Mouse (Mus musculus): ENCODE results near the gene Ctps.
"Not testable (repeated sequence)": the region's sequence is repeated elsewhere in the genome, so short reads cannot be mapped to it uniquely, and the experiment has no call there.

Gene Ctps

DNA sequence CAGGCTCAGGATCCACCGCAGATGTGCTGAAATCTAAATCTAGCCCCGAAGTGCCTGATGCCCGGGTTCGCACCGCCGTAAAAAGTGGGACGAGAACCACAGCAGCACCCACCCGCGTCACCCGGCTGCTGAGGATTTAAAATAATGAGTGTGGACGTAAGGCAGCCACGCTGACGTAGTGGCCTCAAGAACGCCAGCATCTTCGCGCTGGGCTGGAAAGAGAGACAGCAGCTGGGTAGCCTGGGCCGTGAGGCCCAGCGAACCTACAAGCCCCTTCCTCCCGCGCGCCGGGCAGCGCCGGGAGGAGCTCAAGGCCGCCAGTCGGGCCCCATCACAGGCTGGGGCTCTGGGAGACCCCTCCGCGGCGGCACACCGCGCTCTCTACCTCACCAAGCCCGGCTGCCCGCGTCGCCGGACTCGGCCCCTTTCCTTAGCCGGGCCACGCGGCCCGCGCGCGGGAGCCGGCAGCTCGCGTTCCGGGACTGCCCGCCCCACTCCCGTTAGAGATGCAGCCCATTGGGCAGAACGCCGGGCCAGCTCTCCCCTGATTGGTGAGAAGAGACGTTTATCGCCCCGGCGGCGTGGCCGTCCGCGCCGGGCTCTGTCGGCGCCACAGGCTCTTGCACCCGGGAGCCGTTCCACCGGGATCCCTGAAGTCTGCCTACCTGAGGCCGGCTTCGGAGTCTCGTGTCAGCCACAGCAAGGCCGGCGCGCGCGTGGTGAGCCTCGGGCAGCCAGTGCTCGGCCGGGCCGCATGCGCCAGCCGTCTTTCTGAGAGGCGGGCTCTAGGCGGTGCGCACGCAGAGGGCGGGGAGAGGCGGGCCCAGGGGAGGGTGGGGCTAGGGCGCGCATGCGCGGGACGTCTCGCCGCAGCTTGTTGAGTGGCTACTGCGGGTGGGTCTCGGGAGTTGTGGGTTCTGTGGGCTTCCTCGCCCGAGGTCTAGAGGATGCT lies at the start of gene Ctps:
Gene Ctps, minus strand, starts transcription at position 791 of the 952 bp plus-strand sequence.
- DNase-seq (ENCODE audit: low spot score), result peak; percentile 95

DNA sequence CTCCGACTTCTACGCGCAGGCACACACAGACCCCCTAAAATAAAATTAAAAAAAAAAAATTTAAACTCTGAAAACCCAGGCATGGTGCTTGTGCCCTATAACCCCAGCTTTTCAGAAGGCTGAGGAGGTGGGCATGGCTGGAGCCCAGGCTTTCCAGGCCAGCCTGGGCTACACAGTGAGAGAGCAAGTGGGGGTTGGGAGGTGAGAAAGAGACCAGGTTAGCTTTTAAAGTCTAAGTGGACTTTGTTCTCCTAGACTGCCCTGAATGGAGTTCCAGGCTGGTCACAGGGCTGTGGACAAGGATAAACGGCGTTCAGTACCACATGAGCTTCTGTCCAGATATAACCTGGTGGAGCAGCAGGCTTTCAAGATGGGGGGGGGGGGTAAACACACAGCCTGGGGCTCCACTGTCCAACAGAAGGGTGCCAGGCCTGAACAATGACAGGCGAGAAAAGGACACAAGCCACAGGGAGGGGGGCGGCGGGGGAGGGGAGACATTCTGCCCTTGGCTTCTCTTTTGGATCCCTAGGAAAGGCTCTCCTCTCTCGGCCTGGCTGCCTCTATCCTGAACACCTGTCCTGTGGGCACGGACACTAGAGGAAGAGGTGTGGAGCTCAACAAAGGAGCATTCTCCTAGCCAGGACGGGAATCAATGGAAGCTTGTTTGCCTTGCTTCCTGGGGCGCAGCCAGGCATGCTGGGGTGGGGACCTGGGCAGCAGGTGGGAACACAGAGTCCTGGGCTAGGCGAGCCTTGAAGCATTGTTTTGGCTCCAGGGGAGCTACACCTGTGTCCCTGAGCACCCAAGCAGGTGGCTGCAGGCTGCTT lies 46.3 kb upstream of the Ctps start:
- peak; percentile 11 for DNase-seq (ENCODE audit: low spot score)

DNA sequence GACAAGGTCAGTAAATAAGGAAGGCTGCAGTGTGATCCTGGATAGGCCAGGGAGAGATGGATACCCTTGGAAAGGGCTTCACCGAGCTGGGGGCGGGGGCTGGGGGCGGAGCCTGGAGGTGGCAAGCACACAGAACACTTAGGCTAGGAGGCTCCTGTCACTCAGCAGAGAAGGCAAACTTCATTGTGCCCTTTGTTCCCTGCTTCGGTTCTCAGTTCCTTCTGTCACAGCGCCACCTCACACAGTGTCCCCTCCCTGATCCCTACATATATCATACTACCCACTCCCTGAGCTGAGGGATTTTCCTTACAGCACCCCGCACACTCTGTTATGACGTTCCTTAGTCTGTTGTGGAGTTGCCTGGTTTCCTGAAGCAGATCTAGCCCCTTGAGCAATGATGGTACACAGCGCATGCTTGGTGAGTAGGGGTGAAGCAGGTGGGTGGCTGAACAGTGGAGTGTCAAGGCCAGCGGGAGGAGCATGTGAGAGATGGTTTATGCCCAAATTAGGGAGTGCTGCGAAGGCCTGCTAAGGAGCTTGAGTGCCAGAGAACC lies 45.5 kb upstream of the Ctps start:
- peak; percentile 58 for DNase-seq (ENCODE audit: low spot score)

DNA sequence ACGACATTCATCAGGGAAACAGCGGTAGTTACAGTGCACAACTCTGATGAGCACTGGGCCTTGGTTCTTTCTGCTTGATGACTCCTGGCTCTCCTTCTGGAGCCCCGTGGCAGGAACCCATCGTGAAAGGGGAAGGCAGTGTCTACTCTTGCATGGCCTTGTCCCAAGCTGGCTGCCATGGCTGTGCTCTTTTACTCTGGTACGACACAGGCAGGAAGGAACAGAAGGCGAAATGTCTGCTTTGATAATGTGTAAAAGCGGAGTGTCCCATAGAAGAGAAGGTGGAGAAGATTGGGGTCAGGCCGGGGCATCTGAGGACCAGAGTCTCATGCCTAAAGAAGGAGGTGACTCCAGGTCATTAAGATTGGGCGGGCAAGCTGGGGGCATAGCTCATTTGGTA lies 44.6 kb upstream of the Ctps start:
- no peak for DNase-seq (ENCODE audit: low spot score)

DNA sequence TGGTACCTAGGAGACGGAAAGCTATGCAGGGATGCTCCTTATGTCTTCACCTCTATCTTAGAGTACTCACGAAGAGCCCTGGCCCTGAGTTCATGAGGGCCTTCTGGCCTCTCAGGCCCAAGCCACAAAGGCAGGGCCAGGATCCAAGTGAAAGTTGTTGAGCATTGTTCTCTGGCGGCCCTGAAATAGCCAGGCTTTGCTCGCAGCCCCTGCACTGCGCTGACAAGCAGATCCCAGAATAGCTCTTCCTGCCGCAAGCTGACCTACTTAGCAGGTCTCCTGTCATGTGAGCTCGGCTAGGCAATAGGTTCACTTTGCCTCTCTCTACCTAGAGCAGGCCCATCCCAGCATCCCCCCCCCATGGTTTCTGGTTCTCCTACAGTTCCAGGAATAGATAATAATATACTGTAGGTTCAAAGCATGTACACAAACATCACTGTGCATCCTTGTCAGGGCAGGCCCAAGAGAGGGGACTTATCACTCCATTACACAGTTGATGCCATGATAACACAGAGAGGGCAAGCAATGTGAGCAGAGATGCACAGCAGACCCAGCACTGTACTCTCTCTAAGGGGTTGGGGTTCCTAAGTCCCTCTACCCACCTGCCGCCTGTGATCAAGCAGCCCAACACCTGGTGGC lies 43.7 kb upstream of the Ctps start:
- peak; percentile 48 for DNase-seq (ENCODE audit: low spot score)

DNA sequence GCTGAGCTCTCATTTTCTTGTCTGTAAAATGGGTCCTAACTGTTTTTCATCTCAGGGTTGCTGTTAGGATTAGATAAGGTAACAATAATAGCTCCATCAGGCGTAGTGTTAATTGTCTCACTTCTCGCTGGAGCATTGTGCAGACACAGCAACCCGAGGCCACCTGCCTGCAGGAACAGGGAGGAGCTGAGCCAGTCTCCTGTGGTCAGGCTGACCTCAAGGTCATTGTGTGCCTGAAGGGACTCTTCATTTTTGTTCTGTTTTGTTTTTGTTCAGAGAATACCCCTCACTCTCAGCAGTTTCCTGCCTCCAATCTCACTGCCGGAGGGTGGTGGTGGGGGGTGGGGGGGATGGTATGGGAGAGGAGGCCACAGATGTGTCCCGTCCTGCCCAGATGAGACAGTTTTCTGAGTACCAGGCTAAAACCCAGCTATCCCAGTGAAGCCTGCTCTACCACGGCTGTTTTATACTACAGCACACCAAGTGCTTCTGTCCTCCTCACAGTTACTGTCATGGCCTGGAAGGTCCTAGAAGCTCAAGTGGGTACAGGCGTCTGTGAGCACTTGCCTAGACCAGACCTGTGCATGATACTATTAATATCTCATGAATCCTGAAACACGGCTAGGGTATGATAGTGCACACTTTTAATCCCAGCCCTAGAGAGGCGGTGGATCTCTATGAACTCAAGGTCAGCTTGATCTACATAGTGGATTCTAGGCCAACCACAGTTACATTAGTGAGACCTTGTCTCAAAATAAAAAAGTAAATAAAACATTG lies 42.4 kb upstream of the Ctps start:
- peak; percentile 37 for DNase-seq (ENCODE audit: low spot score)

DNA sequence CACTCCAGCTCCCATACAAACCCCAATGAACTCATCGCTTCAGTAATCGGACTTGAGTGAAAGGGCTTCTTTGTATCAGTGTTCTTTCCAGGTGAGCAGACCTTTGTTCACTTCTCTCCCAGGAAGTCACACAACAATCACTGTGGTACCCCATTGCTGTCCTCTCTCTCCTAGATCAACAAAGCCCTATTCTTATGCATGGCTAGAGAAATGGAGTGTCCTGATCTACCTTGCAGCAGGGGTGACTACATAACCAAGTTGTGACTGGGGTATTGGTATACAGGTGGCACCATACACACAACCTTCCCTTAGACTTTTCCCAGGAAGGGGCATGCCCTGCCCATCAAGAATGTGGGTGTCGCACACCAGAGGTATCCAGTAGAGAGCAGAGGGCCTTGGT lies 40.9 kb upstream of the Ctps start:
- no peak for DNase-seq (ENCODE audit: low spot score)

DNA sequence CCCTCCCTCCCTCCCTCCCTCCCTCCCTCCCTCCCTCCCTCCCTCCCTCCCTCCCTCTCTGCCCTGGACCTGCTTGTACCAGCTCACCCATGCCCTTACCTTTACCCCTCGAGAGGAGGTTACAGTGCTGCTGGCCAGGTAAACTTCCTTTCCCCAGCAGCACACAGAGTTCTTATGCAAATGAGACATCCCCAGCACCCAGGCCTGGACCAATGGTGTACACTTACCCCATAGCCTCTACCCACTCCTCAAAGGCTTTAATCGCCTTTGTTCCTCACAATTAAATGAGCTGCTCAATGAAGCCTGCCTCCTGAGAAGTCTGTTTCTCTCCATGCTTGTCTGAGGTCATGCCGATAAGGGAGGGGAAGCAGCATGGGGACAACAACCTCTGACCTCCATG lies 36.9 kb upstream of the Ctps start:
- peak; percentile 63 for DNase-seq (ENCODE audit: low spot score)

DNA sequence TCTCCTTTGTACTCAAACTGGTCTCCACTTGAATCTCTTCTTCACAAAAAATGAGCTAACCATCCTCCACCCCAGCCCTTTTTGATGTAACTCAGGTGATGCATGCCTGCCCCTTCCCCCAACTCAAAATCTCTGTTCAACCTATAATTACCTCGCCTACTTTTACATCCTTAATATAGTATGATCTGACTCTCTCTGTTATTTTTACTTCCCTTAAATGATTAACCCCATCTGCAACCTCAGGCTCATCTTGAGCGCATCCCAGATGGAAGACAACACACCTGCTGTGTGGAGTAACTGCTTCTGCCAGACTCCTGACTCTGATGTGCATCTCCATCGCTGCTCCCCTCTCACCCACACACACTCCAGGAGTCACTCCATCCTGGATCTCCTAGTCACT lies 32.6 kb upstream of the Ctps start:
- DNase-seq (ENCODE audit: low spot score), result no peak

DNA sequence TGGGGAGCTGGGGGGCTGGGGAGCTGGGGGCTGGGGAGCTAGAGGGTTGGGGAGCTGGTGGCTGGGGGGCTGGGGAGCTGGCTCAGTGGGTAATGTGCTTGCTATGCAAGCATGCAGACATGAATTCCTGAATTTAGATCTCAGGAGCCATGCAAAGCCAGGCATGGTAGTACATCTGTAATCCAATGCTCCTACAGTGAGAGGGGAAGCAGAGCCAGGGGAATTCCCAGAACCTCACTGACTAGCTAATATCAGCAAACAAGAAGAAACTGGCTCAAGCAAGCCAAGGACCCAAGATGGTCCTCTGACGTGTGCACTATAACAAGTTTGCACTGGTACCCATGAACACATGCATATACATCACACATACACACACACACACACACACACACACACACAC lies 31.7 kb upstream of the Ctps start:
- DNase-seq (ENCODE audit: low spot score), result no peak

DNA sequence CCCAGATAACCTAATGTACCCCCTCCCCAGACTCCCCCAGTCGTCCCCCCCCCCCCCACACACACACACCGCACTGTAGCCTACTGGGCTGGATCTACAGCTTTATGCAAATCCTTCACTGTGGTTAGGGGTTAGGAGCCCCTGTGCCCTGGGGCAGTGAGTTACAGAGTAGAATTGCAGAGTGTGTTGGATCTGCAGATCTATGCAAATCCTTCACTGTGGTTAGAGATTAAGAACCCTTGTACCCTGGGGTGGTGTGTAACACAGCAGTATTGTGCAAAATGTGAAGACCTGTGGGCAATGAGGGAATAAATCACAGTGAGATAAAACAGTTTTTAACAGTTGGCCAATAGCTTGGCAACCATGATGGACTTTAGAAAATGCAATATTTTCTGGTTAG lies 28.8 kb upstream of the Ctps start:
- no peak for DNase-seq (ENCODE audit: low spot score)

DNA sequence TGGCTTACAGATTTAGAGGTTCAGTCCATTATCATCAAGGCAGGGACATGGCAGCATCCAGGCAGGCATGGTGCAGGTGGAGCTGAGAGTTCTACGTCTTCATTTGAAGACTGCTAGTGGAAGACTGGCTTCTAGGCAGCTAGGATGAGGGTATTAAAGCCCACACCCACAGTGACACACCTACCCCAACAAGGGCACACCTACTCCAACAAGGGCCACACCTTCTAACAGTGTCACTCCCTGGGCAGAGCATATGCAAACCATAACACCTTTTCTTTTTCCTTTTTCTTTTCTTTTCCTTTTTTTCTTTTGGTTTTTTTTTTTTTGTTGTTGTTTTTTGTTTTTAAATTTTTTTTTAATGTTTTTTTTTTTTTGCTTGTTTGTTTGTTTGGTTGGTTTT lies 26.1 kb upstream of the Ctps start:
- not testable (repeated sequence) for DNase-seq (ENCODE audit: low spot score)

DNA sequence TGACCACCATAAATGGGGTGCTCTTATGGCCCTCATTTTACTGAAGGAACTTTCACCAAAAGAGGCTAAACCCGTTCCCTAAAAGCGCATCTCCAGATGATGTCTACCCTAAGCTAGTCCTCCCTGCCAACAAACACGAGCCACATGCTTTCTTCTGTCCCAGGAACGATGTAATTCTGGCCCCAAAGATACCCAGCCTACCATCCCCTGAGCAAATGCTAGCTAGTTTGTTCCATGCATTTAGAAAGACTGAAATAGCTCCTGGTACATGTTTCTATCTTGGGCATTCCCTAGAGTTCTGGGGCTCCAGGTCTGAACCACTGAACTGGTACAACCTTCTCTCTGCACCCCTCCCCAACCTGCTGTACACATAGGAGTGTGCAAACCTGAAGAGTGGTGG lies 20.9 kb upstream of the Ctps start:
- no peak for DNase-seq (ENCODE audit: low spot score)

DNA sequence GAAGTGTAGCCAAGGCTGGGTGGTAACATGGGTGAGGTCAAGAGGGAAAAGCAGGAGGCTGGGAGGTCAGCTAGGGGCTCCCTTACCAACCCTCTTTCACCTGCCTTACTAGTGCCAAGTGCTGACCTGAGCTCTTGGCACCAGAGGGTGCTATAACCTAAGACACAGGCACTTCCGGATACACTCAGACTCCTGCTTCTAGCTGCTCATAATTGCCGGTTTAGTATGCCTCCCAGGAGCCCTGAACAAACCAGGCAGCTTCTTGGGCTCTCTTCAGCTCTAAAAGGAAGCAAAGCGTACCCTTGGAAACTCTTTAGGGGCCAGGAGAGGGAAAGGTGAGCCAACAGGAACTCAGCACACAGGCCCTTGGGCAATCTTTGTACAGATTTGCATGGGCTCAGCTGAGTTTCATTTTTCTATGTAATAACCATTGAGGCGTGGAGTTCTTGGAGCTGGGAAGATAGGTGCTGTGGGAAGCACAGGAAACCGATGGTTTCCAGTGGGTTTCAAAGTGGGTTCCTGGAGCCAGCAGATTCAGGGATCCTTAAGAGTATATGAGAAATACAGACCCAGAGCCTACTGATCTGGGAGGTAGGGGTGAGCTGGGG lies 19.8 kb upstream of the Ctps start:
- peak; percentile 85 for DNase-seq (ENCODE audit: low spot score)

DNA sequence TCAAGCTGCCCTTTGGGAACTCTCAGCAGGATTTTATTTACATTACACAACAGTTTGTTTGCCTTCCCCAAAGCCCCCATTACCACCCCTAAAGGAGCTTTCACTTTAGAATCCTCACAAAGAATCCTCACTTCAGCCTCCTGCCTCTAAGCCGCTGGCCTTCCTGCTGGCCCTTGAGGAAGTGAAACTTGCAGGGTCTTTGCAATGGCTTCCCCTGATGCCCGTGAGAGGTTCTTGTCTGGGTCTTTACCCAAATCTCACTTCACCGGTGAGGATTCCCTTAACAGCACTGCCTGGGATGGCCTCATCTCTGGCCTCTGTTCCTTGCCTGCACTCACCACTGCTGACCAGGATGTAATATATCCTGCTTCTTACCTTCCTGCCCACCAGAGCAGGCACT lies 19.0 kb upstream of the Ctps start:
- DNase-seq (ENCODE audit: low spot score), result no peak

DNA sequence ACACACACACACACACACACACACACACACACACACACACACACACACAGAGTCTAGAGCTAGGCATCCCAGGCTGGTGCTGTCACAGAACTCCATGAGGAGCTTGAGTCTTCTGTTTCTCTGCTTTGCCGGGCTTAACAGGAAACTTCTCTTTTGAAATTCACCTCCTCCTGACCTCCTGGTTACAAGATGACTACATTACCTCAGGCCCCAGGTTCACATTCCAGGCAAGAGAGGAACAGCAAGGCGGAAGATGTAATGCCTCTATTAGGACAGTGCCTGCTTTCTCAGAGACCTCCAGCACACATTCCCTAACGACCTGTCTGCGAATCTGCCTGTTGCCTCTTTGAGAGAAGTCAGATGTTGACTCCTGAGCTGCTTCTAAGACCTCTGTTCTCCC lies 18.4 kb upstream of the Ctps start, which contains the start of gene Gm8439:
Gene Gm8439, plus strand, starts transcription at position 301 of the 400 bp plus-strand sequence.
- DNase-seq (ENCODE audit: low spot score), result no peak

DNA sequence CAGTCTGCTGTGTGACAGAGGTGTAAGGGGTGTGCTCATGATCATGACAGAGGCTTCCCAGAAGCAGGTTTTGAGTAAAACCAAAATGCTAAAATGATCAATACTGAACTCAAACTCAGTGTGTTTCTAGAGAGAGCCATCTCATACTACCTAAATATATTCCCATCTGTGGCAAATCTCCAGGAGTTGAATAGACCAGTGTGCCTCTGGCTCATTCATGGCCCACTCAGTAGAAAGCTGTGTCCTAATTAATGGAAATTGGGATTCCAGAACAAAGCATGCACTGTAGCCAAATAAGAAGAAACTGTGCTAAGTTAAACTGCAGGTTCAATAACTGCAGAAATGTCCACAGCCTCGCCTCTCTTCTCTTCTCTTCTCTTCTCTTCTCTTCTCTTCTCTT lies 16.9 kb upstream of the Ctps start:
- DNase-seq (ENCODE audit: low spot score), result no peak

DNA sequence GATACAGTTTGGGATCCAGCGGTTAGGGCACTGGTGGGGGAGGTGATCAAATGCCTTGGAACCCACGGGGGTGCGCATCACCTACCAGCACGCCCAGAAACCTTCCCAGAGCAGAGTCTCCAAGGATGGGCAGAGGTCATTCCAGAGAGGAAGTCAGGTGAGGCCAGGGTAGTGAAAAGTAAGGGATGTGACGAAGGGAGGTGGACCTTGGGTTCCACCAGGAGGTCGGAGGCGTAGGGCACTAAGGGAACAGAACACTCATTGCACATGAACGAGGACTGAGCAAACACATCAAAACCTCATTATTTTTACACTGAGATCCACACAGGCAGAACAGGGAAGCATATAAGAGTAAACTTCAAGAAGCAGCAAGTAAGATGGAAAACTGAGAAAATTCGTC lies 11.6 kb upstream of the Ctps start:
- DNase-seq (ENCODE audit: low spot score), result no peak

DNA sequence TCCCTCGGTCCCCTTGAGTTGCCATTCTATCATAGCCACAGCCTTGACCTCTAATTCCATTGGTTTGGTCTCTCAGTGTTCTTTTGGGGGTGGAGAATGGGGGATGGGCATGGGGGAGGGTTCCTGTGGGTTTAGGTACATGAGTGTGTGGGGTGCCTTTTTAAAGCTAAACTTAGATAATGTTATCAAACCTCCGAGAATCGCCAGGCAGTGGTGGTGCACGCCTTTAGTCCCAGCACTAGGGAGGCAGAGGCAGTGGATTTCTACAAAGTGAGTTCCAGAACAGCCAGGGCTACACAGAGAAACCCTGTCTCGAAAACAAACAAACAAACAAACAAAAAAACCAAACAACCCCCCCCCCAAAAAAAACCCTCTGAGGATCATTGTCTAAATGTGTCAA lies 10.8 kb upstream of the Ctps start:
- DNase-seq (ENCODE audit: low spot score), result no peak

DNA sequence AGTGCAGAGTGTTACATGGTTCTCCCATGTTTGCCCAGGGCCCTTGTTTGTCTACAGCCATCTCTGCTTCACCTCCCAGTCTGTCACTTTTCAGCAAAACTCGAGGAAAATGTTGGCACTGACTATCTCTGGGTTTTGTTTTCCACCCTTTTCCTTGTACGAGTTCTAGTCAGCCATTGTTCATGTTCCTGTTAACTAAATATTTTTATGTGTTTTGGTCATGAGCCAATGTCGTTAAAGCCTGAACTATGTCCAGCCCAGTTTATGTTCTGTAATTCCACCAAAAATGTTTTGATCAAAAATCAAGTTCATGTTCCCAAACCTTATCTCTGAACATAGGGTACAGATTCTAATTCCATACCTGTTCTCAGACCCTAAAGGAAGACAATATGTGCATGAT lies 1.6 kb upstream of the Ctps start:
- no peak for DNase-seq (ENCODE audit: low spot score)

DNA sequence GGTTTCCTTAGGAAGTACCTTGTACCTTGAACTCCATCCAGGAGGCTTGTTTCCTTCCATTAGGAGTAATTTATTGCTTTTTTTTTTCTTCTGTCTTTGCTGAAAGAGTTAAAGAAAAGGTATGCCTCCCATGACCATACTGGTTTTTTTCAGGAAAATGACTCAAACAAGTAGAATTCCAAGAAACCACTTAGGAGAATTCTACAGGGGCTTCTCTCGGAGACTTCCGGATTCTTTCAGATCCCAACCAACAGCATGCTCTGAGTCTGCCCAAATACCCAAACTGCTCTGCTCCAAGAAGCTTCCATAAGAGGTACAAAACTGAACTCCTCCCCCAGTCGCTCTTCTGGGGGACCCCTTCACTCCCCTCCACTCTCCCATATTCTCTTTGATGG lies 991 bp upstream of the Ctps start:
- DNase-seq (ENCODE audit: low spot score), result no peak

Measured in retina, embryonic 14.5 days (tissue).